Mouse (Mus musculus): ENCODE measurements around the gene Fbrsl1. TPM values are rescaled to one million over a fixed set of nuclear protein-coding genes. Genes with fewer than 3 reads are reported as not detected.

The Fbrsl1 gene
- polyA plus RNA-seq, 1 experiment from 2014 or later: 5.5 TPM

- Histone ChIP-seq H3K4me3 (ENCODE audit: low read length) (peak within 1 kb of the TSS; percentile 53), H3K27me3 (ENCODE audit: control insufficient read depth, insufficient read depth, low read depth, low read length) (peaks cover 16% of the 10 kb centered on the region; the same call in 1 of the 2 replicates), H3K4me2 (ENCODE audit: low read depth, low read length) (peak within 1 kb of the TSS; percentile 91), H3K4me1 (replicated peaks; ENCODE audit: control insufficient read depth, insufficient read depth, low read length) (peaks cover 11% of the 10 kb centered on the region), H3K9me3 (ENCODE audit: control insufficient read depth, low read length) (no peaks in the 10 kb centered on the region), H3K36me3 (ENCODE audit: control insufficient read depth, insufficient read depth, low read length) (no peaks in the 10 kb centered on the region), H3K27ac (ENCODE audit: low read length) (peak within 1 kb of the TSS; percentile 82), H3K9ac (ENCODE audit: low read length) (peak within 1 kb of the TSS; percentile 66)
- WGBS: 2% methylated on average over 43 of the region's 43 CpGs
- peak; percentile 70 for ATAC-seq (ENCODE audit: low read depth)
These were observed 105.5 kb downstream of the Fbrsl1 start, which contains the start of gene P2rx2 for GRCm38 (mm10) chr5:110342648-110343284. TSS of gene P2rx2 (minus strand) at chr5:110343212.

DNA sequence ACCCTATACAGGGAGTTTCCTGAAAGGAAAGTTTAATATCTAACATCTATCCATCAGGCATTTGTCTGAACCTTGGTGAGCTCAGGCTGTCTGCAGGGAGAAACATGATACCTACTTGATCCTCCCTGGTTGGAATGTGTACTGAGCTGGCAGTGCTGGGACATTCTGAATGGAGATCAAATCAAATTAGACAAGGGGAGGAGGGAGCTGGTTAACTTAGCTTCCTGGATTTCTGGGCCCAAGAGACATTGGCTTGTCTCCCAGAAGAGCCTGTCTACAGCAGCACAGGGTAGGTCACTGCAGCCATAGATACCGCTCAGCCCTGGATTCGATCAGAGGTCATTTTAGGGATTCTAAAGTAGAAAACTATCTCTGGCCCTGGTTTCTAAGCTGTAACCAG, 109.5 kb downstream of the Fbrsl1 start:
- Histone ChIP-seq H3K27me3 (ENCODE audit: control insufficient read depth, insufficient read depth, low read depth, low read length) (peaks cover 16% of the 10 kb centered on the region; the same call in 1 of the 2 replicates), H3K4me1 (replicated peaks; ENCODE audit: control insufficient read depth, insufficient read depth, low read length) (peaks cover 5% of the 10 kb centered on the region), H3K9ac (ENCODE audit: low read length) (no peak overlapping the region), H3K4me3 (ENCODE audit: low read length) (no peak overlapping the region), H3K36me3 (ENCODE audit: control insufficient read depth, insufficient read depth, low read length) (peaks cover 12% of the 10 kb centered on the region), H3K4me2 (ENCODE audit: low read depth, low read length) (no peak overlapping the region), H3K27ac (ENCODE audit: low read length) (no peak overlapping the region; the same call in 1 of the 2 replicates), H3K9me3 (ENCODE audit: control insufficient read depth, low read length) (no peaks in the 10 kb centered on the region)
- 59% methylated on average over 2 of the region's 2 CpGs for WGBS
- ATAC-seq (ENCODE audit: low read depth): no peak; the same call in 1 of the 2 replicates

DNA sequence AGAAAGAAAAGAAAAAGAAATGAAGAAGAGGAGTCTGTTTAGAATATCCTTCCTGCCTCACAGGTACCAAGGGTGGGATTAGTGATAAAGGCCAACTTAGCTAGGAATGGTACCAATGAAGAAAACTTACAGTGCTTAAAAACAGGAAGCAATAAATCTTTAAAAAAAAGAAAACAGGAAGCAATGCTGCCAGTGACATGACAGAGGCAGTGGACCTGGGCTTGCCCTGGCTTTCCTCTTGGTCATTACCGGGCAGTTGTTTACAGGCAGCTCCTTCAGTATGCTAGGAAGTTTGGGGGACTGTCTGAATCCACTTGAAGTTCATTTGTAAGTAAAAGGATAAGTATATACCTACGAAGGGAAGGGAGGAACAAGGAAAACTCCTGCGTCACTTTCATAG, 117.8 kb downstream of the Fbrsl1 start:
- H3K27ac ChIP-seq (ENCODE audit: low read length): no peak overlapping the region
- 61% methylated on average over 3 of the region's 3 CpGs for WGBS
- H3K4me1 ChIP-seq (replicated peaks; ENCODE audit: control insufficient read depth, insufficient read depth, low read length): no peaks in the 10 kb centered on the region
- no peaks in the 10 kb centered on the region for H3K27me3 ChIP-seq (ENCODE audit: control insufficient read depth, insufficient read depth, low read depth, low read length)
- no peaks in the 10 kb centered on the region for H3K9me3 ChIP-seq (ENCODE audit: control insufficient read depth, low read length)
- no peak overlapping the region for H3K4me3 ChIP-seq (ENCODE audit: low read length)
- peaks cover 42% of the 10 kb centered on the region for H3K36me3 ChIP-seq (ENCODE audit: control insufficient read depth, insufficient read depth, low read length)
- H3K4me2 ChIP-seq (ENCODE audit: low read depth, low read length): no peak overlapping the region
- H3K9ac ChIP-seq (ENCODE audit: low read length): no peak overlapping the region
- ATAC-seq (ENCODE audit: low read depth): no peak

- ATAC-seq (ENCODE audit: low read depth): no peak
- H3K4me1 ChIP-seq (replicated peaks; ENCODE audit: control insufficient read depth, insufficient read depth, low read length): no peaks in the 10 kb centered on the region
- H3K4me2 ChIP-seq (ENCODE audit: low read depth, low read length): no peak overlapping the region
- H3K27me3 ChIP-seq (ENCODE audit: control insufficient read depth, insufficient read depth, low read depth, low read length): no peaks in the 10 kb centered on the region
- no peak overlapping the region for H3K4me3 ChIP-seq (ENCODE audit: low read length)
- WGBS: 90% methylated on average over 3 of the region's 3 CpGs
- no peak overlapping the region for H3K9ac ChIP-seq (ENCODE audit: low read length)
- H3K36me3 ChIP-seq (ENCODE audit: control insufficient read depth, insufficient read depth, low read length): peaks cover 34% of the 10 kb centered on the region
- no peak overlapping the region for H3K27ac ChIP-seq (ENCODE audit: low read length)
- no peaks in the 10 kb centered on the region for H3K9me3 ChIP-seq (ENCODE audit: control insufficient read depth, low read length)
These were observed 135.2 kb downstream of the Fbrsl1 start for GRCm38 (mm10) chr5:110313127-110313526.

Other genes starting within 250 kb of the Fbrsl1 start
- gene Ankle2, start 217.5 kb downstream of the Fbrsl1 start, polyA plus RNA-seq (2015; fragmentation: Nextera tagmentation; extraction: Ambion mirVana): 20.9 and 23.9 TPM in 2 replicates
- 51.3 and 52.9 TPM in 2 replicates for gene Pgam5, start 178.6 kb downstream of the Fbrsl1 start, polyA plus RNA-seq (2015; fragmentation: Nextera tagmentation; extraction: Ambion mirVana)
- gene Pxmp2, start 162.3 kb downstream of the Fbrsl1 start, polyA plus RNA-seq (2015; fragmentation: Nextera tagmentation; extraction: Ambion mirVana): 12.0 and 14.0 TPM in 2 replicates
- 28.7 and 30.7 TPM in 2 replicates for gene Pole, start 162.2 kb downstream of the Fbrsl1 start, polyA plus RNA-seq (2015; fragmentation: Nextera tagmentation; extraction: Ambion mirVana)
- 15.5 and 17.2 TPM in 2 replicates for gene P2rx2, start 105.3 kb downstream of the Fbrsl1 start, polyA plus RNA-seq (2015; fragmentation: Nextera tagmentation; extraction: Ambion mirVana)
- 1.9 and 2.9 TPM in 2 replicates for gene Lrcol1, start 103.8 kb downstream of the Fbrsl1 start, polyA plus RNA-seq (2015; fragmentation: Nextera tagmentation; extraction: Ambion mirVana)
- gene Galnt9, start 95.9 kb upstream of the Fbrsl1 start, polyA plus RNA-seq (2015; fragmentation: Nextera tagmentation; extraction: Ambion mirVana): 0.26 TPM in 2 replicates
- gene Noc4l, start 204.9 kb upstream of the Fbrsl1 start, polyA plus RNA-seq (2015; fragmentation: Nextera tagmentation; extraction: Ambion mirVana): 47.0 and 51.2 TPM in 2 replicates
- gene Ddx51, start 204.9 kb upstream of the Fbrsl1 start, polyA plus RNA-seq (2015; fragmentation: Nextera tagmentation; extraction: Ambion mirVana): 15.0 and 17.5 TPM in 2 replicates

Data from lung, embryonic 16.5 days (tissue).